Mouse (Mus musculus) stomach, postnatal 0 days (tissue): ENCODE data around the gene Frat2. TPM values are rescaled to one million over a fixed set of nuclear protein-coding genes. Genes with fewer than 3 reads are reported as not detected.

ENCODE experiments used
- ATAC-seq: fragments of 200-750 bp; cut with Nextera tagmentation; 2 replicates; pipeline ENCODE4 v1.8.0; 2017; ENCODE audit not compliant: low FRiP score, low TSS enrichment
- DNase-seq: peaks from one replicate; pipeline ENCODE4 v3.0.0-alpha.2; 2016; ENCODE audit warnings: low spot score
- H3K27ac ChIP-seq: fragments of 300-500 bp; sonication (generic); replicated peaks from 2 replicates; pipeline ENCODE4 v1.5.1; 2014; ENCODE audit warnings: mild to moderate bottlenecking, control low read depth
- H3K27me3 ChIP-seq: fragments of 300-500 bp; sonication (generic); 2 replicates; pipeline ENCODE4 v1.6.1; 2014; ENCODE audit warnings: low read length; ENCODE audit not compliant: control insufficient read depth, insufficient read depth
- H3K36me3 ChIP-seq: fragments of 300-500 bp; sonication (generic); 2 replicates; pipeline ENCODE4 v1.6.1; 2014; ENCODE audit warnings: low read length, mixed read lengths; ENCODE audit not compliant: control insufficient read depth, insufficient read depth
- H3K4me1 ChIP-seq: fragments of 300-500 bp; sonication (generic); replicated peaks from 2 replicates; pipeline ENCODE4 v1.6.1; 2014; ENCODE audit warnings: antibody characterized with exemption; ENCODE audit not compliant: control insufficient read depth, insufficient read depth
- H3K4me2 ChIP-seq: fragments of 300-500 bp; sonication (generic); replicated peaks from 2 replicates; pipeline ENCODE4 v1.6.1; 2014; ENCODE audit warnings: low read depth, mild to moderate bottlenecking, control low read depth, moderate library complexity
- H3K4me3 ChIP-seq: fragments of 300-500 bp; sonication (generic); 2 replicates; pipeline ENCODE4 v1.5.1; 2014; ENCODE audit warnings: low read depth, low read length, control low read depth
- H3K9ac ChIP-seq: fragments of 300-500 bp; sonication (generic); 2 replicates; pipeline ENCODE4 v1.6.1; 2014; ENCODE audit warnings: mild to moderate bottlenecking, low read length, control low read depth, mixed read lengths
- H3K9me3 ChIP-seq: fragments of 300-500 bp; sonication (generic); 2 replicates; pipeline ENCODE4 v1.6.1; 2016; ENCODE audit warnings: low read length; ENCODE audit not compliant: control insufficient read depth
- CTCF ChIP-seq: IDR thresholded peaks from 2 replicates; pipeline ENCODE4 v1.5.1; 2016; ENCODE audit warnings: antibody characterized with exemption, low read depth, mild to moderate bottlenecking, moderate library complexity
- EP300 ChIP-seq: optimal IDR thresholded peaks from 2 replicates; pipeline ENCODE3; 2016; ENCODE audit warnings: antibody characterized with exemption
- WGBS: fragments of 180-500 bp; shearing (Covaris S2); extraction: QIAGEN DNeasy Blood & Tissue Kit; methylation state at CpG from one replicate; pipeline ENCODE4 v1.1.7; 2014; 5-methylcytosine and 5-hydroxymethylcytosine counted together
- polyA plus RNA-seq: library from polyadenylated mRNA; unstranded; fragments of >200 nt; fragmentation: Nextera tagmentation; extraction: Ambion mirVana; gene quantifications from 2 replicates; pipeline ENCODE4 v1.2.1, GENCODE M21; 2015

The Frat2 gene
- polyA plus RNA-seq, 1 experiment from 2014 or later = 3.5 TPM

DNA sequence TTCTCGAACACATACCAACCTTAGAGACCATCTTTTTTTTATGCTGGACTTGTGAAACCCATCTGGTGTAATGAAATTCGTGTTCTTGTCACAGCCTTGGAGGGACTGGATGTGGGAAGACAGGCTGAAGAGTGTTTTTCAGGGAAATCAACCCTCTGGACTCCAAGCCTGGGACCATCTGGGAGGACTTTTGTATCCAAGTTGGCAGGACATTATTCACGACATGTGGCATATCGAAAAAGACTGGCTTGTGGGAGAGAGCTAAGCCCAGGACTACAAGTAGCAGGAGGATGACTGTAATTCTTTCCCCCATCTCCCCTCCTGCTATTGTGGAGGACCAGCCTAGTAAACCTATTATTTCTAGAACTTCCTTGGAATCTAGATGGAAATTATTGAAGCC lies 5.7 kb downstream of the Frat2 start:
- no peak overlapping the region for H3K4me2 ChIP-seq
- H3K4me1 ChIP-seq = no peaks in the 10 kb centered on the region
- no peak for DNase-seq
- no peaks in the 10 kb centered on the region for H3K36me3 ChIP-seq
- ATAC-seq = no peak
- H3K9me3 ChIP-seq = no peaks in the 10 kb centered on the region
- TF ChIP-seq CTCF (no peak), EP300 (no peak)
- H3K4me3 ChIP-seq = no peak overlapping the region
- no peak overlapping the region for H3K9ac ChIP-seq
- WGBS = 83% methylated on average over 4 of the region's 4 CpGs
- H3K27me3 ChIP-seq = no peaks in the 10 kb centered on the region
- no peak overlapping the region for H3K27ac ChIP-seq

DNA sequence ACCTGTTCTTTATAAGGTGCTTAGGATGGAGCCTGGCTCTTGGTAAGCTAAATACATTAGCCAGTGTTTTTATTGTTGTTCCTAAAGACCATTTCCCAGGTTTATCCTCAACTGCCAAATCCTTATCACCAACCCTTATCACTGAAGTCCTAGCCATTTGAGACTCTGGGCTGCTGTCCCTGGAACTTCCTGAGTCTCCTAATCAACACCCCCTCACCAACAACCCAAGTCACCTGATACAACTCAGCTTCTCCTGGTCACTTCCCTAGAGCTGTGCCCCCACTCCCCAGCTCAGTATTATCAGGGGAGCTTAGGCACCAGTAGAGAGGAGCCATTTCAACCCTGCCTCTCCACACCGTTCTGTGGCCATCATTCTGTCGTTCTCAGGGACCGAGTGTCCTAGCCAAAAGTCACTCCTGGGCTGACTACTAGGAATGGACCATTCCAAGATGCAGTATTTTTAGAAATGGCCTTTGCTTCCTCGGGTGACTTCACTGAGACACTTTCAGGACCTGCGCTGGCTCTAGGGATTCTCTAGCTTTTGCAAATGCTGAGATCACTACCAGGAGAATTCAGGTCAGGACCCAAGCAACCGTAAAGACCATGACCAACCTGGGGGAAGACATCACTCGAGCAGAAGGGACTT lies 6.7 kb downstream of the Frat2 start:
- no peak for TF ChIP-seq CTCF
- TF ChIP-seq EP300 = no peak
- H3K9ac ChIP-seq = no peak overlapping the region
- ATAC-seq = no peak
- no peak for DNase-seq
- 71% methylated on average over 7 of the region's 7 CpGs for WGBS
- H3K27me3 ChIP-seq = no peaks in the 10 kb centered on the region
- H3K9me3 ChIP-seq = no peaks in the 10 kb centered on the region
- no peaks in the 10 kb centered on the region for H3K36me3 ChIP-seq
- no peak overlapping the region for H3K4me3 ChIP-seq
- no peak overlapping the region for H3K27ac ChIP-seq
- H3K4me2 ChIP-seq = no peak overlapping the region
- H3K4me1 ChIP-seq = no peaks in the 10 kb centered on the region

DNA sequence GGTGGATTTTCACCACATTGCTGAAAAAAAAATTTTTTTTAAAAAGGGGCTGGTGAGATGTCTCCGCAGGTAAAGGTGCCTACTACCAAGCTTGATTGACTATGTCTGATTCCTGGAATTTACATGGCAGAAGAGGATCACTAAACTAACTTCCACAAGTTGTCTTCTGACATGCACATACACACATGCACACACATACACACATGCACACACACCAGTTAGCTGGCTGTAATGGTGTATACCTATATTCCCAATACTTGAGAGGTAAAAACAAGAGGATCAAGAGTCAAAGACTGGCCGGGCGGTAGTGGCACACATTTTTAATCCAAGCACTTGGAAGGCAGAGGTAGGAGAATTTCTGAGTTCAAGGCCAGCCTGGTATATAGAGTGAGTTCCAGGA lies 8.2 kb downstream of the Frat2 start:
- WGBS = 90% methylated on average over 3 of the region's 3 CpGs
- H3K9me3 ChIP-seq = no peaks in the 10 kb centered on the region
- no peak overlapping the region for H3K27ac ChIP-seq
- no peak overlapping the region for H3K4me2 ChIP-seq
- no peak for DNase-seq
- H3K4me3 ChIP-seq = no peak overlapping the region
- no peaks in the 10 kb centered on the region for H3K4me1 ChIP-seq
- H3K9ac ChIP-seq = no peak overlapping the region
- H3K36me3 ChIP-seq = no peaks in the 10 kb centered on the region
- H3K27me3 ChIP-seq = no peaks in the 10 kb centered on the region
- no peak for TF ChIP-seq EP300
- TF ChIP-seq CTCF = no peak
- no peak for ATAC-seq

DNA sequence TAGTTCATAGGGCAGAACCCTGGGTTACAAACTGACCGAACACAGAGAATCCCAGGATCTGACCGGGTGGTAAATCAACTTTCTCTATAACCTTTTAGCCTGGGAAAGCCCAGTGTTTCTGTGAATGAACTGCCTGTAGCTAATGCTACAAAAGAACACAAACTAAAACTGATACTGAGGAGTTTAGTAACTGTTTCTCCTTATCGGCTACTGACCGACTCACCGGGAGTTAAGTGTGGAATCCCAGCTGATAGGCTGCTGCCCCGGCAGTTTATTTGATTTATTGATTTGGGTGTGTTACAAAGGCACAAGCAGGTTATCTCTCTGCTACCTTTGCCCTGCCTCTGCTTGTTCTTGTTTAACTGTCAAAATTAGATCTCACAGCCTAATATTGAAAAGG lies 9.1 kb downstream of the Frat2 start:
- H3K27me3 ChIP-seq = no peaks in the 10 kb centered on the region
- peak overlapping the region; percentile 35 for H3K27ac ChIP-seq
- peak; percentile 47 for DNase-seq
- H3K9me3 ChIP-seq = no peaks in the 10 kb centered on the region
- peak; percentile 28; the same call in 1 of the 2 replicates for ATAC-seq
- H3K36me3 ChIP-seq = no peaks in the 10 kb centered on the region
- no peaks in the 10 kb centered on the region for H3K4me1 ChIP-seq
- H3K9ac ChIP-seq = no peak overlapping the region
- peak overlapping the region; percentile 19; the same call in 1 of the 2 replicates for H3K4me2 ChIP-seq
- no peak overlapping the region for H3K4me3 ChIP-seq
- TF ChIP-seq EP300 (no peak), CTCF (no peak)
- WGBS = 26% methylated on average over 6 of the region's 6 CpGs

DNA sequence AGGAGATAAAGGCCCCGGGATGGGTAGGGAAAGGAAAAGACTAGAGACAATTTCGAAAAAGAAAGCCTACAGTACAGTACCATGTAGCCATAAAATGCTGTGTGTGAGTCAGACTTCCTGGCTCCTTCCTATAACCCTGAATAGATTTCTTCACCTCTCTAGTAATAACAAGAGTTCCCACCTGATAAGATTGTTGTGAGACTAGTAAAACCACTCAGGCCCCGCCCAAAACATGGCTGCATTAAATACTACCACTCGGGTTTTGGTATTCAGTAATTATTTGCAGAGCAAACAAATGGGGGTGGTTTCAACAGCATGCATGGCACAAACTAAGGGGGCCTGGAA lies 10.0 kb downstream of the Frat2 start:
- peak; percentile 85 for DNase-seq
- H3K4me1 ChIP-seq = no peaks in the 10 kb centered on the region
- no peaks in the 10 kb centered on the region for H3K36me3 ChIP-seq
- H3K9ac ChIP-seq = no peak overlapping the region
- H3K27ac ChIP-seq = peak overlapping the region; percentile 85
- H3K4me3 ChIP-seq = no peak overlapping the region
- peak overlapping the region; percentile 19; the same call in 1 of the 2 replicates for H3K4me2 ChIP-seq
- no peaks in the 10 kb centered on the region for H3K27me3 ChIP-seq
- no peaks in the 10 kb centered on the region for H3K9me3 ChIP-seq
- peak; percentile 87 for ATAC-seq
- TF ChIP-seq EP300 (peak; percentile 79), CTCF (no peak)
- WGBS = 27% methylated on average over 4 of the region's 4 CpGs

GRCm38 (mm10) chr19:41837194-41837916 lies 10.6 kb downstream of the Frat2 start:
- TF ChIP-seq EP300 = no peak
- TF ChIP-seq CTCF = no peak
- DNase-seq = no peak
- Histone ChIP-seq H3K36me3 (no peaks in the 10 kb centered on the region), H3K4me2 (0 out of 2 replicates have a peak overlapping the region, but pooled peaks have one; percentile 6), H3K27ac (peak overlapping the region; percentile 19), H3K9me3 (no peaks in the 10 kb centered on the region), H3K9ac (no peak overlapping the region), H3K4me3 (no peak overlapping the region), H3K27me3 (no peaks in the 10 kb centered on the region), H3K4me1 (no peaks in the 10 kb centered on the region)
- ATAC-seq = no peak
- WGBS = 37% methylated on average over 9 of the region's 9 CpGs
